Mouse (Mus musculus) heart, adult 2 months (tissue): ENCODE measurements around the gene Lcmt1.

ENCODE experiments used
- EP300 ChIP-seq: fragments of 200-500 bp; IDR thresholded peaks from 2 replicates; pipeline ENCODE4 v1.6.1; 2011; ENCODE audit warnings: low read depth, low read length, control low read depth; ENCODE audit not compliant: insufficient read depth
- POLR2A ChIP-seq: fragments of 200-500 bp; IDR thresholded peaks from 2 replicates; pipeline ENCODE4 v1.6.1; 2011; ENCODE audit warnings: mild to moderate bottlenecking, low read depth, low read length, control low read depth; ENCODE audit not compliant: insufficient read depth

DNA sequence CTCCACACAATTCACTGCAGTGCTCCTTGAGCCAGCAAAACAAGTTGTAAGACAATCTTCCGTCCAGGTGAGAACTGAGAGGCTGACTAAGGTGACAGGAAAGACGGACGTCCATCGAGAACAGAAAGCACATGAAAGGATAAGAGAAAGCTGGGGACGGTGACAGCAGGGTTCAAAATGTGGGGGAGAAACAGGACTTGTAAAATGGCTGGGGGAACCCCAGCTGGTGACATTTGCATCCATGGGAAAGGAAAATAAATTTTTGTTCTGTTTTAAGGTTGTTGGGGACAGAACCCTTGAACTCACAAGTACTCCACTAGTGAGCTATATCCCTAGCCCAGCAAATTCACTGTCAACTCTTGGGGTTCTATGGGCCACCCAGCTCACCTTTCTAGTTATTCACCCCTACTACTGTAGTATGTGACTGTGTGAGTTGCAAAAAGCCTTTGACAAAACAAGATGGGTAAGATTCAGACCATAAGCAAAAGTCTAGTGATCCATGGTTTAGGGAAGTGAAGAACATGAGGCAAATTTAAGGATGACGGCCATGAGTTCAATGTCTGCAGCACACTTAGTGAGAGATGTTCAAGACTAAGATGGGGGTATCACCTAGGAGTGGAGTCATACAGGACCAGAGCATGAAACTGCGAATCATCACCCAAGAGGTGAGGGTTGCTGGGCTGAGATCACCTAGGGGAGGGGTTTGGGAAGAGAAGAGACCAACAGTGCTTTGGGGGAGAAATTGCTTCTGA, 8.2 kb upstream of the Lcmt1 start:
- TF ChIP-seq EP300 (no peak), POLR2A (no peak)
